ENCODE assay signal across 9 mouse cellular contexts in genomic region chrX:159988002-159988960, GRCm38 (mm10). TPM values are rescaled to one million over a fixed set of nuclear protein-coding genes. Genes with fewer than 3 reads are reported as not detected.
DNase-seq lines count a peak whose midpoint lies in the region; ATAC-seq lines count a peak whose summit lies in the region.
"Had no signal": no experiment of that assay in that cellular context is flagged by ENCODE, and none has a peak within 500 bp of the region (broad histone marks: within the 10 kb centered on the region; RNA-seq: fewer than 3 reads in every experiment).

TSS of gene Map3k15 (plus strand) at chrX:159988433.

- H3K9ac ChIP-seq in hindbrain, embryonic 14.5 days, result peak within 1 kb of the TSS; percentile 31; the same call in 1 of the 2 replicates

- peak within 1 kb of the TSS; percentile 40 for H3K4me3 ChIP-seq in hindbrain, embryonic 14.5 days (replicated peaks; ENCODE audit: low read length)
- peak within 1 kb of the TSS; percentile 51 for H3K4me3 ChIP-seq in limb, embryonic 10.5 days
- peak within 1 kb of the TSS; percentile 56 for H3K4me3 ChIP-seq in midbrain, embryonic 10.5 days

- WGBS in hindbrain, embryonic 14.5 days, result 14% methylated on average over 54 of the region's 108 CpGs
- 54% methylated on average over 89 of the region's 108 CpGs for WGBS in limb, embryonic 10.5 days
- WGBS in midbrain, embryonic 10.5 days, result 34% methylated on average over 100 of the region's 108 CpGs

- peak within 1 kb of the TSS; percentile 65 for H3K4me2 ChIP-seq in hindbrain, embryonic 14.5 days (replicated peaks)

- H3K27me3 ChIP-seq in hindbrain, embryonic 14.5 days (ENCODE audit: control insufficient read depth, insufficient read depth, low read length), result peaks cover 36% of the 10 kb centered on the region; the same call in 1 of the 2 replicates
- peaks cover 95% of the 10 kb centered on the region for H3K27me3 ChIP-seq in limb, embryonic 10.5 days (ENCODE audit: low read depth, poor library complexity, severe bottlenecking)
- peaks cover 93% of the 10 kb centered on the region for H3K27me3 ChIP-seq in midbrain, embryonic 10.5 days (ENCODE audit: low read depth, poor library complexity, severe bottlenecking)

- H3K36me3 ChIP-seq in hindbrain, embryonic 14.5 days (replicated peaks; ENCODE audit: control insufficient read depth, insufficient read depth), result no peaks in the 10 kb centered on the region
- no peaks in the 10 kb centered on the region for H3K36me3 ChIP-seq in limb, embryonic 10.5 days
- H3K36me3 ChIP-seq in midbrain, embryonic 10.5 days, result no peaks in the 10 kb centered on the region

- H3K27ac ChIP-seq in hindbrain, embryonic 14.5 days, result no peak within 1 kb of the TSS
- H3K27ac ChIP-seq in limb, embryonic 10.5 days, result 0 out of 2 replicates have a peak within 1 kb of the TSS, but pooled peaks have one; percentile 9
- H3K27ac ChIP-seq in midbrain, embryonic 10.5 days (replicated peaks), result peak within 1 kb of the TSS; percentile 69
- H3K27ac ChIP-seq: macrophage had no signal

- no peaks in the 10 kb centered on the region for H3K9me3 ChIP-seq in hindbrain, embryonic 14.5 days (ENCODE audit: control insufficient read depth, low read length)
- no peaks in the 10 kb centered on the region for H3K9me3 ChIP-seq in limb, embryonic 10.5 days (replicated peaks)
- H3K9me3 ChIP-seq in midbrain, embryonic 10.5 days (replicated peaks), result no peaks in the 10 kb centered on the region

- DNase-seq in T-cell, adult 2 months (ENCODE audit: low spot score), result peak; percentile 75
- DNase-seq in cerebellum, postnatal 10 days, result peak; percentile 65 to 72
- peak; percentile 41 for DNase-seq in gastrocnemius, adult 18-20 months (ENCODE audit: low spot score)
- DNase-seq in hindbrain, embryonic 14.5 days (ENCODE audit: low spot score), result peak; percentile 27
- peak; percentile 54 for DNase-seq in limb, embryonic 10.5 days (ENCODE audit: low spot score)
- DNase-seq in midbrain, embryonic 10.5 days (ENCODE audit: low spot score), result peak; percentile 50
- peak; percentile 40 for DNase-seq in right cerebral cortex, postnatal 4 days
- peak; percentile 31 for DNase-seq in yolk sac, embryonic 10.5 days (ENCODE audit: low spot score)

- H3K4me1 ChIP-seq in hindbrain, embryonic 14.5 days (replicated peaks; ENCODE audit: control insufficient read depth, insufficient read depth, low read length), result no peaks in the 10 kb centered on the region
- H3K4me1 ChIP-seq in limb, embryonic 10.5 days, result no peaks in the 10 kb centered on the region
- H3K4me1 ChIP-seq in midbrain, embryonic 10.5 days, result no peaks in the 10 kb centered on the region

- peak; percentile 40; the same call in 1 of the 2 replicates for ATAC-seq in hindbrain, embryonic 14.5 days (ENCODE audit: low FRiP score)

RNA-seq across cellular contexts. Expression of gene Map3k15, which starts in this region (rescaled TPM):
- under 1 TPM; 0.21 to 0.24 TPM for total RNA-seq in gastrocnemius, adult 18-20 months (2021)
- 0.18 and 0.32 TPM in 2 replicates for polyA plus RNA-seq in hindbrain, embryonic 14.5 days (2014; fragmentation: Nextera tagmentation; extraction: Ambion mirVana)
- polyA plus RNA-seq in limb, embryonic 10.5 days (2016; fragmentation: Nextera tagmentation; extraction: Ambion mirVana), result 0.15 and 0.20 TPM in 2 replicates
- 0.37 and 0.46 TPM in 2 replicates for polyA plus RNA-seq in midbrain, embryonic 10.5 days (2016; fragmentation: Nextera tagmentation; extraction: Ambion mirVana)

Comparison
In these comparisons a context has a peak if more than half of its experiments do, and no peak if none do; other contexts are left out.
1. Peak in DNase-seq in gastrocnemius, adult 18-20 months; RNA of the gene not detected or under 1 TPM.
2. Peak in DNase-seq, ATAC-seq, H3K4me3 ChIP-seq, H3K9ac ChIP-seq and H3K4me2 ChIP-seq in hindbrain, embryonic 14.5 days; RNA of the gene not detected or under 1 TPM.
3. Peak in DNase-seq, H3K4me3 ChIP-seq and H3K27ac ChIP-seq in limb, embryonic 10.5 days; RNA of the gene not detected or under 1 TPM.
4. Peak in DNase-seq, H3K4me3 ChIP-seq and H3K27ac ChIP-seq in midbrain, embryonic 10.5 days; RNA of the gene not detected or under 1 TPM.